Mouse (Mus musculus) lung, embryonic 15.5 days (tissue): ENCODE measurements around the gene Fgf18. TPM values are rescaled to one million over a fixed set of nuclear protein-coding genes. Genes with fewer than 3 reads are reported as not detected.

Experiments used
- ATAC-seq: fragments of 200-750 bp; cut with Nextera tagmentation; 2 replicates; pipeline ENCODE4 v1.8.0; 2017; ENCODE audit warnings: moderate number of reproducible peaks, borderline replicate concordance; ENCODE audit not compliant: low FRiP score, low TSS enrichment; ENCODE audit errors: extremely low read depth
- H3K27ac ChIP-seq: fragments of 300-500 bp; sonication (generic); 2 replicates; pipeline ENCODE4 v1.5.1; 2015; ENCODE audit warnings: moderate library complexity, mild to moderate bottlenecking, inconsistent platforms
- H3K27me3 ChIP-seq: fragments of 300-500 bp; sonication (generic); 2 replicates; pipeline ENCODE4 v1.6.1; 2015; ENCODE audit warnings: inconsistent platforms
- H3K36me3 ChIP-seq: fragments of 300-500 bp; sonication (generic); 2 replicates; pipeline ENCODE4 v1.6.1; 2015; ENCODE audit warnings: inconsistent platforms
- H3K4me1 ChIP-seq: fragments of 300-500 bp; sonication (generic); 2 replicates; pipeline ENCODE4 v1.6.1; 2015; ENCODE audit warnings: inconsistent platforms
- H3K4me2 ChIP-seq: fragments of 300-500 bp; sonication (generic); 2 replicates; pipeline ENCODE4 v1.6.1; 2015; ENCODE audit warnings: inconsistent platforms, mild to moderate bottlenecking, moderate library complexity
- H3K4me3 ChIP-seq: fragments of 300-500 bp; sonication (generic); 2 replicates; pipeline ENCODE4 v1.5.1; 2015; ENCODE audit warnings: mild to moderate bottlenecking, inconsistent platforms
- H3K9ac ChIP-seq: fragments of 300-500 bp; sonication (generic); 2 replicates; pipeline ENCODE4 v1.6.1; 2015; ENCODE audit warnings: inconsistent platforms
- H3K9me3 ChIP-seq: fragments of 300-500 bp; sonication (generic); 2 replicates; pipeline ENCODE4 v1.6.1; 2016; ENCODE audit warnings: inconsistent platforms
- WGBS: fragments of 180-500 bp; shearing (Covaris S2); methylation state at CpG from one replicate; pipeline ENCODE4 v1.1.7; 2015; 5-methylcytosine and 5-hydroxymethylcytosine counted together
- polyA plus RNA-seq: library from polyadenylated mRNA; unstranded; fragments of >200 nt; fragmentation: Nextera tagmentation; extraction: Ambion mirVana; gene quantifications from 2 replicates; pipeline ENCODE4 v1.2.1, GENCODE M21; 2015

The Fgf18 gene
- polyA plus RNA-seq, 1 experiment from 2014 or later, result 11.1 TPM

GRCm38 (mm10) chr11:33080046-33080808 lies 67.0 kb downstream of the Fgf18 start:
- H3K4me1 ChIP-seq, result peaks cover 6% of the 10 kb centered on the region; the same call in 1 of the 2 replicates
- no peak overlapping the region for H3K4me3 ChIP-seq
- 56% methylated on average over 15 of the region's 16 CpGs for WGBS
- no peak for ATAC-seq
- no peak overlapping the region for H3K27ac ChIP-seq
- H3K9ac ChIP-seq, result no peak overlapping the region
- no peaks in the 10 kb centered on the region for H3K36me3 ChIP-seq
- H3K27me3 ChIP-seq, result no peaks in the 10 kb centered on the region
- H3K4me2 ChIP-seq, result no peak overlapping the region
- H3K9me3 ChIP-seq, result no peaks in the 10 kb centered on the region

GRCm38 (mm10) chr11:33079424-33079823 lies 67.8 kb downstream of the Fgf18 start:
- WGBS, result 48% methylated on average over 6 of the region's 6 CpGs
- peaks cover 10% of the 10 kb centered on the region; the same call in 1 of the 2 replicates for H3K4me1 ChIP-seq
- no peak overlapping the region for H3K4me2 ChIP-seq
- H3K9me3 ChIP-seq, result no peaks in the 10 kb centered on the region
- no peak overlapping the region for H3K4me3 ChIP-seq
- no peaks in the 10 kb centered on the region for H3K27me3 ChIP-seq
- no peak overlapping the region for H3K27ac ChIP-seq
- no peak for ATAC-seq
- no peak overlapping the region for H3K9ac ChIP-seq
- no peaks in the 10 kb centered on the region for H3K36me3 ChIP-seq

- no peak for ATAC-seq
- H3K9ac ChIP-seq, result no peak overlapping the region
- no peaks in the 10 kb centered on the region for H3K27me3 ChIP-seq
- H3K27ac ChIP-seq, result no peak overlapping the region; the same call in 1 of the 2 replicates
- H3K36me3 ChIP-seq, result no peaks in the 10 kb centered on the region
- 33% methylated on average over 7 of the region's 7 CpGs for WGBS
- H3K9me3 ChIP-seq, result no peaks in the 10 kb centered on the region
- peaks cover 10% of the 10 kb centered on the region; the same call in 1 of the 2 replicates for H3K4me1 ChIP-seq
- H3K4me3 ChIP-seq, result no peak overlapping the region
- H3K4me2 ChIP-seq, result no peak overlapping the region
Measured at GRCm38 (mm10) chr11:33078036-33078435, 69.2 kb downstream of the Fgf18 start.

GRCm38 (mm10) chr11:33075293-33075692 lies 71.9 kb downstream of the Fgf18 start:
- peak; percentile 60; the same call in 1 of the 2 replicates for ATAC-seq
- no peaks in the 10 kb centered on the region for H3K9me3 ChIP-seq
- 21% methylated on average over 8 of the region's 8 CpGs for WGBS
- H3K27me3 ChIP-seq, result no peaks in the 10 kb centered on the region
- H3K9ac ChIP-seq, result no peak overlapping the region
- no peak overlapping the region for H3K4me3 ChIP-seq
- no peak overlapping the region for H3K27ac ChIP-seq
- H3K4me1 ChIP-seq, result peaks cover 10% of the 10 kb centered on the region; the same call in 1 of the 2 replicates
- no peak overlapping the region for H3K4me2 ChIP-seq
- H3K36me3 ChIP-seq, result no peaks in the 10 kb centered on the region

- H3K4me1 ChIP-seq, result peaks cover 10% of the 10 kb centered on the region; the same call in 1 of the 2 replicates
- H3K36me3 ChIP-seq, result no peaks in the 10 kb centered on the region
- ATAC-seq, result no peak
- no peaks in the 10 kb centered on the region for H3K9me3 ChIP-seq
- no peak overlapping the region for H3K4me2 ChIP-seq
- H3K4me3 ChIP-seq, result no peak overlapping the region
- no peak overlapping the region for H3K9ac ChIP-seq
- WGBS, result 58% methylated on average over 7 of the region's 7 CpGs
- H3K27ac ChIP-seq, result peak overlapping the region; percentile 77
- H3K27me3 ChIP-seq, result no peaks in the 10 kb centered on the region
Measured at GRCm38 (mm10) chr11:33074541-33074940, 72.7 kb downstream of the Fgf18 start.

GRCm38 (mm10) chr11:33071358-33071922 lies 75.8 kb downstream of the Fgf18 start:
- H3K9ac ChIP-seq, result no peak overlapping the region
- H3K36me3 ChIP-seq, result no peaks in the 10 kb centered on the region
- no peak overlapping the region for H3K4me3 ChIP-seq
- H3K27ac ChIP-seq, result no peak overlapping the region
- no peak overlapping the region for H3K4me2 ChIP-seq
- H3K4me1 ChIP-seq, result peaks cover 10% of the 10 kb centered on the region; the same call in 1 of the 2 replicates
- WGBS, result 80% methylated on average over 5 of the region's 5 CpGs
- H3K9me3 ChIP-seq, result no peaks in the 10 kb centered on the region
- no peaks in the 10 kb centered on the region for H3K27me3 ChIP-seq
- ATAC-seq, result no peak

- H3K27me3 ChIP-seq, result no peaks in the 10 kb centered on the region
- H3K27ac ChIP-seq, result no peak overlapping the region
- no peaks in the 10 kb centered on the region for H3K9me3 ChIP-seq
- no peak overlapping the region for H3K4me2 ChIP-seq
- H3K4me1 ChIP-seq, result peaks cover 7% of the 10 kb centered on the region; the same call in 1 of the 2 replicates
- no peaks in the 10 kb centered on the region for H3K36me3 ChIP-seq
- WGBS, result 68% methylated on average over 6 of the region's 6 CpGs
- no peak overlapping the region for H3K9ac ChIP-seq
- ATAC-seq, result no peak
- no peak overlapping the region for H3K4me3 ChIP-seq
Measured at GRCm38 (mm10) chr11:33070520-33070919, 76.7 kb downstream of the Fgf18 start.

Other genes starting within 250 kb of the Fgf18 start
- 921 and 961 TPM in 2 replicates for gene Npm1, start 15.8 kb upstream of the Fgf18 start, polyA plus RNA-seq
- gene Tlx3, start 56.2 kb upstream of the Fgf18 start, polyA plus RNA-seq, result 0.10 TPM in 1 of 2 replicates, not detected in the other
- not detected in 2 replicates for gene Gm12117, start 129.3 kb upstream of the Fgf18 start, polyA plus RNA-seq